Mouse (Mus musculus): ENCODE results near the gene Mad1l1. TPM values are rescaled to one million over a fixed set of nuclear protein-coding genes. Genes with fewer than 3 reads are reported as not detected.

Mad1l1 gene
- polyA plus RNA-seq, 1 experiment from 2014 or later = 27.2 TPM

DNA sequence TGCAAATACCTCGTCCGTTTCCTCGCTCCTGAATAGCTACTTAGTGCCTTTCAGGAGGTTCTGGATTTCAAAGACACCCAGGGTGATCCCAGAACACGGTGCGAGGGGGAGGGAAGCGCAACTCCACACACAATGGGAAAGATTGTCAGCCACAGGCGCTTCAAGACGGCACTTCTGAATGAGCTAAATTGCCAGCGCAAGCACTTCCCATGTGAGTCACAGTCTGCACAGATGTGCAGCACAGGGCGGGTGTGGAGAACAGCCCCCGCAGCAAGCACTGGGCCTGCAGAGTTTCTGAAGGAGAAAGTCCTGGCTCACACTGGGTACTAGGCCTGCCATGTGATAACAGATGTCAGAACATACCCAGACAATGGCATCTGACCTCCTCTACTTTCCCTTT lies 127.2 kb downstream of the Mad1l1 start:
- Histone ChIP-seq H3K9ac (replicated peaks; ENCODE audit: low read depth, low read length) (no peak overlapping the region), H3K4me3 (ENCODE audit: low read depth, low read length) (no peak overlapping the region), H3K36me3 (ENCODE audit: control insufficient read depth, insufficient read depth, low read length) (no peaks in the 10 kb centered on the region), H3K27me3 (ENCODE audit: control insufficient read depth, insufficient read depth, low read length) (no peaks in the 10 kb centered on the region), H3K9me3 (ENCODE audit: control insufficient read depth, low read length) (no peaks in the 10 kb centered on the region), H3K4me1 (ENCODE audit: control insufficient read depth, insufficient read depth, low read length) (peaks cover 6% of the 10 kb centered on the region; the same call in 1 of the 2 replicates), H3K4me2 (ENCODE audit: low read depth, low read length) (no peak overlapping the region), H3K27ac (ENCODE audit: low read depth, low read length) (no peak overlapping the region)
- no peak for ATAC-seq (ENCODE audit: low read depth)
- 37% methylated on average over 11 of the region's 11 CpGs for WGBS

- H3K4me1 ChIP-seq (ENCODE audit: control insufficient read depth, insufficient read depth, low read length) = peaks cover 6% of the 10 kb centered on the region; the same call in 1 of the 2 replicates
- H3K9ac ChIP-seq (replicated peaks; ENCODE audit: low read depth, low read length) = no peak overlapping the region
- no peaks in the 10 kb centered on the region for H3K27me3 ChIP-seq (ENCODE audit: control insufficient read depth, insufficient read depth, low read length)
- no peaks in the 10 kb centered on the region for H3K9me3 ChIP-seq (ENCODE audit: control insufficient read depth, low read length)
- no peak overlapping the region for H3K4me2 ChIP-seq (ENCODE audit: low read depth, low read length)
- 73% methylated on average over 4 of the region's 4 CpGs for WGBS
- H3K4me3 ChIP-seq (ENCODE audit: low read depth, low read length) = no peak overlapping the region
- ATAC-seq (ENCODE audit: low read depth) = no peak
- H3K36me3 ChIP-seq (ENCODE audit: control insufficient read depth, insufficient read depth, low read length) = no peaks in the 10 kb centered on the region
- no peak overlapping the region for H3K27ac ChIP-seq (ENCODE audit: low read depth, low read length)
These were observed 129.8 kb downstream of the Mad1l1 start for GRCm38 (mm10) chr5:140191539-140191938.

DNA sequence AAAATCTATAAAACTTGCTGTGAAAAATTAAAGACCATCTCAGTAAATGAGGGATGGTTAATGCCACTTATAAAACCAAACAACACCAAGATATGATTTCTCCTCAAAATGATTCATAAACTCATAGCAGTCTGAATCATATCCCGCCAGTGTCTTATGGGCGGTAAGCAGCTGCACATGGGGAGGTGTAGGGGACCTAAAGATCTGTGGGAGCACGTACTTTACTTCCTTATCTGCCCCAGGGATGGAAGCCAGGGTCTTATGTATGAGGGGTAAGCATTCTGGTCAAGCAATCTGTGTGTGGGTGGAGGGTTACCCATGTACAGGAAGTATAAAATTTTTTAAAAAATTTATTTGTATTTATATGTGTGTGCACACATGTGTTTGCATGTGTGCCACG lies 135.0 kb downstream of the Mad1l1 start:
- H3K4me3 ChIP-seq (ENCODE audit: low read depth, low read length) = no peak overlapping the region
- 93% methylated on average over 4 of the region's 4 CpGs for WGBS
- no peaks in the 10 kb centered on the region for H3K4me1 ChIP-seq (ENCODE audit: control insufficient read depth, insufficient read depth, low read length)
- ATAC-seq (ENCODE audit: low read depth) = no peak
- H3K4me2 ChIP-seq (ENCODE audit: low read depth, low read length) = no peak overlapping the region
- H3K9ac ChIP-seq (replicated peaks; ENCODE audit: low read depth, low read length) = no peak overlapping the region
- no peaks in the 10 kb centered on the region for H3K9me3 ChIP-seq (ENCODE audit: control insufficient read depth, low read length)
- no peaks in the 10 kb centered on the region for H3K36me3 ChIP-seq (ENCODE audit: control insufficient read depth, insufficient read depth, low read length)
- no peak overlapping the region for H3K27ac ChIP-seq (ENCODE audit: low read depth, low read length)
- H3K27me3 ChIP-seq (ENCODE audit: control insufficient read depth, insufficient read depth, low read length) = no peaks in the 10 kb centered on the region

DNA sequence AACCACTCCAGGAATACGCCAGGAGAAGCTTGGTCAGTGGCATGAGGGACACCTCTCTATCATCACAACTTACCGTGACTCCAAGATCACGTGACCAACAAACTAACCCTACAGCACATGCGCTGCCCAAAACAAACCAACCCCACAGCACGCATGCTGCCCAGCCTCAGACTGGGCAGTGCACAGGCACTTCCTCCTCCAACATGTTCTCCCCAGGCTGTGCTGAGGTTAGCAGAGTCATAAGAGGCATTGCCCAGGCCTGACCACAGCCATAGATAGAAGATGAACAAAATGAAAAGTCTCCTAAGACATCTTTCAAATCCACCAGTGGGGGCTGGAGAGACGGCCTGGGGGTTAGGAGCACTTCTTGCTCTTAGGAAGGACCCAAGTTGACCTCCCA lies 135.6 kb downstream of the Mad1l1 start:
- ATAC-seq (ENCODE audit: low read depth) = no peak
- H3K27ac ChIP-seq (ENCODE audit: low read depth, low read length) = no peak overlapping the region
- no peaks in the 10 kb centered on the region for H3K9me3 ChIP-seq (ENCODE audit: control insufficient read depth, low read length)
- no peaks in the 10 kb centered on the region for H3K27me3 ChIP-seq (ENCODE audit: control insufficient read depth, insufficient read depth, low read length)
- no peak overlapping the region for H3K4me3 ChIP-seq (ENCODE audit: low read depth, low read length)
- H3K9ac ChIP-seq (replicated peaks; ENCODE audit: low read depth, low read length) = no peak overlapping the region
- H3K36me3 ChIP-seq (ENCODE audit: control insufficient read depth, insufficient read depth, low read length) = no peaks in the 10 kb centered on the region
- WGBS = 93% methylated on average over 6 of the region's 6 CpGs
- no peak overlapping the region for H3K4me2 ChIP-seq (ENCODE audit: low read depth, low read length)
- no peaks in the 10 kb centered on the region for H3K4me1 ChIP-seq (ENCODE audit: control insufficient read depth, insufficient read depth, low read length)

DNA sequence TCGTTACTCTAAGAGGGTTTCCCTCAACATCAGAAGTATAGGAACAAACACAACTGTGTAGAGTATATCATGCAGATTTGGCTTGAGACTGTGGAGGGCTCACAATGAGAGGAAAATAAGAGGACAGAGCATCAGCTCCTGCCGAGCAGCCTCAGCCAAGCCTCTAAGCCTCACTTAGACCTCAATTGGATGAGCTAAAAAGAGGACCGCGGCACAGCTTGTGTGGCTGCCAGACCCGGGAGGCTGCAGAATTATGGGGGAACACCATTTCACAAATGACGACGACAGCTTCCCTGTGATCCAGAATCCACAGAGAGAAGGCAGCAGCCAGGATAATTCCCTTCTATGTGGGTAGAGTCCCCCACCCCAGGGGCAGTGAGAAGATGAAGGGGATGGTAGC lies 138.0 kb downstream of the Mad1l1 start:
- Histone ChIP-seq H3K4me1 (ENCODE audit: control insufficient read depth, insufficient read depth, low read length) (no peaks in the 10 kb centered on the region), H3K27me3 (ENCODE audit: control insufficient read depth, insufficient read depth, low read length) (no peaks in the 10 kb centered on the region), H3K4me2 (ENCODE audit: low read depth, low read length) (no peak overlapping the region), H3K9ac (replicated peaks; ENCODE audit: low read depth, low read length) (no peak overlapping the region), H3K36me3 (ENCODE audit: control insufficient read depth, insufficient read depth, low read length) (no peaks in the 10 kb centered on the region), H3K27ac (ENCODE audit: low read depth, low read length) (no peak overlapping the region), H3K9me3 (ENCODE audit: control insufficient read depth, low read length) (no peaks in the 10 kb centered on the region), H3K4me3 (ENCODE audit: low read depth, low read length) (no peak overlapping the region)
- no peak for ATAC-seq (ENCODE audit: low read depth)
- 81% methylated on average over 7 of the region's 7 CpGs for WGBS

GRCm38 (mm10) chr5:140182351-140182750 lies 139.0 kb downstream of the Mad1l1 start:
- 96% methylated on average over 4 of the region's 4 CpGs for WGBS
- no peak overlapping the region for H3K4me3 ChIP-seq (ENCODE audit: low read depth, low read length)
- no peak overlapping the region for H3K4me2 ChIP-seq (ENCODE audit: low read depth, low read length)
- H3K27ac ChIP-seq (ENCODE audit: low read depth, low read length) = no peak overlapping the region
- peaks cover under 1% of the 10 kb centered on the region; the same call in 1 of the 2 replicates for H3K4me1 ChIP-seq (ENCODE audit: control insufficient read depth, insufficient read depth, low read length)
- H3K36me3 ChIP-seq (ENCODE audit: control insufficient read depth, insufficient read depth, low read length) = no peaks in the 10 kb centered on the region
- H3K27me3 ChIP-seq (ENCODE audit: control insufficient read depth, insufficient read depth, low read length) = no peaks in the 10 kb centered on the region
- no peak for ATAC-seq (ENCODE audit: low read depth)
- H3K9ac ChIP-seq (replicated peaks; ENCODE audit: low read depth, low read length) = no peak overlapping the region
- no peaks in the 10 kb centered on the region for H3K9me3 ChIP-seq (ENCODE audit: control insufficient read depth, low read length)

- Histone ChIP-seq H3K4me1 (ENCODE audit: control insufficient read depth, insufficient read depth, low read length) (peaks cover 13% of the 10 kb centered on the region), H3K27ac (ENCODE audit: low read depth, low read length) (no peak overlapping the region), H3K9ac (replicated peaks; ENCODE audit: low read depth, low read length) (no peak overlapping the region), H3K4me3 (ENCODE audit: low read depth, low read length) (no peak overlapping the region), H3K27me3 (ENCODE audit: control insufficient read depth, insufficient read depth, low read length) (no peaks in the 10 kb centered on the region), H3K4me2 (ENCODE audit: low read depth, low read length) (no peak overlapping the region), H3K36me3 (ENCODE audit: control insufficient read depth, insufficient read depth, low read length) (no peaks in the 10 kb centered on the region), H3K9me3 (ENCODE audit: control insufficient read depth, low read length) (no peaks in the 10 kb centered on the region)
- WGBS = 95% methylated on average over 5 of the region's 5 CpGs
- no peak for ATAC-seq (ENCODE audit: low read depth)
These were observed 141.3 kb downstream of the Mad1l1 start for GRCm38 (mm10) chr5:140180016-140180415.

DNA sequence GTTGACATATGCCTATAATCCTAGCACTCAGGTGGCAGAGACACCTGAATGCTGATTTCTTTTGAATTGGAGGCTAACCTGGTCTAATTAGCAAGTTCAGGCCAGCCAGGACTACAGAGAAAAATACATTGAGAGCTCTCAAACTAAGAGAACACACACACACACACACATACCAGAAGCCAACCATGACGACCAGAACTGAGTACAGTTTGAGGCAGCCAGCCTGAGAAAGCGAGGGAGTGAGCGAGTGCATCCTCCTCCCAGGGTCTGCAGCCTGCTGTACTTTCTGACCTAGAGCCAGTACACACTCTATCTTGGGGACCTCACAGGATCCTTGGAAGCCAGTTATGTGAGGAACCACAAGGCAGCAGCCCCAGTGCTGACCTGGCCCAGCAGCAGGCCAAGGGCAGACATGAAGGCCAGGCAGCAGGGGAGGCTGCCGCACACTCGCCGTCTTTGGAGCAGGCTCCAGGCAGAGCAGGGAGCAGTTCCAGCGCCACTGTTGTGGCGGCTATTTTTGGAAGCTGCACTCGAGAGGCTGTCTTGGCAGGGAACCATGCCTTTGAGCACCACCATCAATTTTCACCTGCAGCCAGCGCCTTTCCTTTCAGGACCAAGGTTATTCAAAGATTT lies 143.2 kb downstream of the Mad1l1 start:
- peaks cover 20% of the 10 kb centered on the region for H3K4me1 ChIP-seq (ENCODE audit: control insufficient read depth, insufficient read depth, low read length)
- no peak overlapping the region for H3K9ac ChIP-seq (replicated peaks; ENCODE audit: low read depth, low read length)
- H3K4me2 ChIP-seq (ENCODE audit: low read depth, low read length) = no peak overlapping the region
- H3K27me3 ChIP-seq (ENCODE audit: control insufficient read depth, insufficient read depth, low read length) = no peaks in the 10 kb centered on the region
- WGBS = 49% methylated on average over 10 of the region's 10 CpGs
- no peak overlapping the region for H3K27ac ChIP-seq (ENCODE audit: low read depth, low read length)
- H3K4me3 ChIP-seq (ENCODE audit: low read depth, low read length) = no peak overlapping the region
- H3K9me3 ChIP-seq (ENCODE audit: control insufficient read depth, low read length) = no peaks in the 10 kb centered on the region
- no peaks in the 10 kb centered on the region for H3K36me3 ChIP-seq (ENCODE audit: control insufficient read depth, insufficient read depth, low read length)
- no peak for ATAC-seq (ENCODE audit: low read depth)

DNA sequence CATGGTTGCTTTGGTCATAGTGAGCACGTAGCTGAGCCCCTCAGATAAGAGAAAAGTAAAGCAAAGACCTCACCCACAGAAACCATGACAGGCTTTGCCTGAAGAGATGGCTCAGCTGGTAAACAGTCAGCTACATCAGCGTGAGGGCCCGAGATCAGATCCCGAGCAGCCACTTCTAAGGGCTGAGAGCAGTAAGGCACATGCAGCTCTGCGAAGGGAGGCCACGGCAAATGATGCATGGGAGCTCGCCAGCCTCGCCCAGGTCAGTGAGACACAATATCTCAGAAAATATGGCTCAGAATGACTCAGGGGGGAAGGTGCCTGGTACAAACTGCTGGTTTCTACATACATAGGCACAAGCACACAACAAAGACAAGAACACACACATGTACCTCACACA lies 143.8 kb downstream of the Mad1l1 start:
- Histone ChIP-seq H3K4me3 (ENCODE audit: low read depth, low read length) (no peak overlapping the region), H3K4me1 (ENCODE audit: control insufficient read depth, insufficient read depth, low read length) (peaks cover 20% of the 10 kb centered on the region), H3K36me3 (ENCODE audit: control insufficient read depth, insufficient read depth, low read length) (no peaks in the 10 kb centered on the region), H3K9ac (replicated peaks; ENCODE audit: low read depth, low read length) (no peak overlapping the region), H3K27ac (ENCODE audit: low read depth, low read length) (no peak overlapping the region), H3K9me3 (ENCODE audit: control insufficient read depth, low read length) (no peaks in the 10 kb centered on the region), H3K27me3 (ENCODE audit: control insufficient read depth, insufficient read depth, low read length) (no peaks in the 10 kb centered on the region), H3K4me2 (ENCODE audit: low read depth, low read length) (no peak overlapping the region)
- no peak for ATAC-seq (ENCODE audit: low read depth)
- 75% methylated on average over 8 of the region's 8 CpGs for WGBS

Measured in neural tube, embryonic 14.5 days (tissue).